Mouse (Mus musculus) lung, postnatal 14 days (tissue): ENCODE measurements at regions not wholly inside any gene's neighbourhood (a gene's known extent, or its start where the extent isn't known, plus 50 kb on each side); places are given as distances from the start of the nearest gene placed in this dataset.
"Not testable (repeated sequence)": the region's sequence is repeated elsewhere in the genome, so short reads cannot be mapped to it uniquely, and the experiment has no call there.

Experiments
- DNase-seq: peaks from one replicate; pipeline ENCODE4 v3.0.0; 2021

- DNase-seq = peak; percentile 38
Observed at GRCm38 (mm10) chr3:68795641-68796040, 73.7 kb upstream of the 1110032F04Rik start.

DNA sequence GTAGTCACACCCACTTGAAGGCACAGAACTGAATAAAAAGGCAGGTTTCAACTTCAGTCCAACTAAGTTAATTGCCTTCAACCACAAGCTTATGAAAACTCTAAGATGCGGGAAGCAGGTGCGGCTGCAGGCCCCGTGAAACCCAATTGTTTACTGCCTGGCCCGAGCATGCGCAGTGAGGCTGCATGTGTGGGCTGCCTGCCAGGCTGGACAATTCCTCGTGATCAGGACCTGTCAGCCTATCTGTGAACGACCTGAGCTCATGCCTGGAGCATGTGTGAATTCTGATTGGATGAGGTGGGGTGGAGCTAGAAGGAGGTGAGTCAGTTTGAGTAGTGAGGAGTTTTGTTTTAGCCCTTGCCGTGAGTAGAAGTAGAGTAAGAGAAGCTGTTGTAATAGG, 71.0 kb upstream of the 1110032F04Rik start:
- not testable (repeated sequence) for DNase-seq

DNA sequence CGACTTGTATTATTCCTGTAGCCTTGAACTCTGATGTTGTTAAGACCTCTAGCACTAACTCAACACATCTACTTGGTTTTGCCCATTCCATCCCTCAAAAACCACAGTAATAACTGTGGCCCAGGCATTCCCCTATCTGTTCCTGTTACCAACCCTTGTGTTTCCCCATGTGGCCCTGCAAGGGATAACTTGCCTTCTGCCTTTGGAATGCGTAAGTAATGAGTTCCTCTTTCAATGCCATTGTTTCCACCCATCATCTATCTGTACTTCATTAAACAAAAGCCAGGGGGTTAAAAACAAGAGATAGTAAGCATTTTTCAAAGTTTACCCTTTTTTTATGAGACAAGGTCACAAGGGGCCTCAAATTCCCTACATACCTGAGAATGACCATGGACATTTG, 60.5 kb upstream of the 1110032F04Rik start:
- no peak for DNase-seq

DNA sequence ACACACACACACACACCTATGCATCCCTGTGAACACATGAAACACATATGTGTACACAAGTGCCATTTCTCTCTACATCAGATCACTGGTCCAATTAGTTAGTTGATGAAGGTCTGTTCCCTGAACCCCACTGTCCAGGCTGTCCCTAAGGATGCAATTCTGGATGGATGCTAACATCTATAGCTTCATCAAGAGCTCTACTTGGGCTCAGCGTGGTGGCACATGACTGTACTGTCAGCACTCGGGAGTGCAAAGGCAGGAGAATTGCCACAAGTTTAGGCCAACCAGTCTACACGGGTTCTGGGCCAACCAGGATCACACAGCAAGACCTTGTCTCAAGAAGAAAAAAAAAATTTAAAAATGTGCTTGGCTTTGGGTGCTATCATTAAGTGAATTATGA, 55.9 kb upstream of the 1110032F04Rik start:
- no peak for DNase-seq

DNA sequence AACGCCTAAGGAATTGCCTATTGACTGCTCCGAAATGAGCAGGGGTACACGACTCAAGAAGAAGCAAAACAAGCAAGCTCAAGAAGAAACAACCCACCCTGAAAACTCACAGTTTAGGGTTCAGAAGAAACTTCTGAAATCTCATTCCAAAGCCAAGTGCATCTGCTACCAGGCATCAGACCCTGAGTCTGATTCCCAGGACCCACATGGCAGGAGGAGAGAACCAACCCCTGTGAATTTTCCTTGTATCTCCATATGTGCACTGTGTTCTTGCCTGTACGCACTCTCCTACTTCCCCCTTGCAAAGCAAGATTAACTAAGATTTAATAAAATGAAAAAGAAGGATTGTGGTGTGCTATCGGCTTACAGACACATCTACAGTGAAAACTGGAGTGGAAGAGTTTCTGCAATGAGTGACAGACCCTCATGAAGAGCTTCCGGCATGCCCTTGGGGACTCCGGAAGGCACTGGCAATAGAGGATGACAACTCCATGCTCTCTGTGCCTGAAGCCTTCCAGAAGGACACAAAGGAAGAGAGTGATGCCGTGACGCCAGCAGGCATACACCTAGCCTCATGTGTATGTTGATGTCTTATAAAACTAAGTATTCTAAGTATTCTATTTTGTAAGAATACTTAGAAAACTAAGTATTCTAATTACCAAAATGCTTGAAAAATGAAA, 55.2 kb upstream of the 1110032F04Rik start:
- DNase-seq = no peak

- DNase-seq = no peak
Observed at GRCm38 (mm10) chr3:68815621-68816020, 53.8 kb upstream of the 1110032F04Rik start.

GRCm38 (mm10) chr3:68817321-68817720, 52.1 kb upstream of the 1110032F04Rik start:
- DNase-seq = no peak
